Mouse (Mus musculus): Measurements from ENCODE around the gene Havcr1. TPM values are rescaled to one million over a fixed set of nuclear protein-coding genes. Genes with fewer than 3 reads are reported as not detected.
A peak's percentile ranks its signal among the peaks of the same experiment; 100 is the strongest.
"Not testable (repeated sequence)": the region's sequence is repeated elsewhere in the genome, so short reads cannot be mapped to it uniquely, and the experiment has no call there.

The Havcr1 gene
- polyA plus RNA-seq (2015; fragmentation: Nextera tagmentation; extraction: Ambion mirVana), result 0.33 and 0.62 TPM in 2 replicates

DNA sequence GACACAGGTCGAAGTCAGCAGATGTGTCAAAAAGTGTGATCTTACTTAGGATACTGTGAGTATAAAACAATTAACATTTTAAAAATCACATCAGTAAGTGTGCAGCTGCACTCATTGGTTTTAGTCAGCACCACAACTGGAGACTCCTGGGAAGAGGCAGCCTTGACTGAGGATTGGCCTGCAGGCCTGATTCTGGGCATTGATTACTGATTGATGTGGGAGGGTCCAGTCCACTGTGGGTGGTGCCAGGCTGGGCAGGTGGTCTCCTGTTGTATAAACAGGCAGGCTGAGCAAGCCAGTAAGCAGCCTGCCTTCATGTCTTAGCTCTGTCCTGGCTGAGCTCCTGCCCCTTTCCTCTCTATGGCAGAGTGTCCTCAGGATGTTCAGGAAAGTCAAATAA is at the start of gene Havcr1:
Havcr1 (plus strand) TSS at position 5 of the 400 bp plus-strand sequence.
- WGBS, result 82% methylated on average over 1 of the region's 1 CpGs
- H3K4me3 ChIP-seq (ENCODE audit: low read length); H3K9ac ChIP-seq (replicated peaks; ENCODE audit: low read length); H3K4me2 ChIP-seq (replicated peaks; ENCODE audit: low read depth, low read length); H3K4me1 ChIP-seq (ENCODE audit: insufficient read depth, low read length); H3K9me3 ChIP-seq (ENCODE audit: low read length); H3K27me3 ChIP-seq (ENCODE audit: insufficient read depth, low read length); H3K36me3 ChIP-seq (ENCODE audit: insufficient read depth, low read length): not testable (repeated sequence)
- ATAC-seq (ENCODE audit: low FRiP score, low TSS enrichment), result peak; percentile 46
- peak within 1 kb of the TSS; percentile 76 for H3K27ac ChIP-seq (ENCODE audit: low read length)

DNA sequence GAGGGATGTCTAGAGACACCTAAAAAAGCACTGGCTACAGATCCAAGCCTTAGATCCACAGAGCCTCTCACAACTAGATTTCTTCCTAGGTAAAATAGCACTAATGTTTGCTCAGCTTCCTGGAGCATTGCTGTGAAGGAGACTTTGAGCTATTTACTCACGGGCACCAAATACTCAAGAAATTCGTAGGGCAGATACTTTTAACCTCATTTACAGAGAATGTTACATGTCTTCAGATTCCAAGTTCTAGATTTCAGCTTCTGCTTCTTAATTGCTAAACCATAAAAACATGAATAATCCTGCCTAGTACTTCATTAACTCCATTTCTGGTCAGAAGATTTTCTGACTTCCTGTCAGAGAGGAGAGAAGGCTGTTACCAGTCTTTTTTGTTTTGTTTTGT is 44.7 kb upstream of the Havcr1 start:
- Histone ChIP-seq H3K4me2 (replicated peaks; ENCODE audit: low read depth, low read length) (no peak overlapping the region), H3K4me3 (ENCODE audit: low read length) (no peak overlapping the region), H3K27ac (ENCODE audit: low read length) (no peak overlapping the region), H3K9ac (replicated peaks; ENCODE audit: low read length) (no peak overlapping the region), H3K9me3 (ENCODE audit: low read length) (no peaks in the 10 kb centered on the region), H3K4me1 (ENCODE audit: insufficient read depth, low read length) (no peaks in the 10 kb centered on the region), H3K27me3 (ENCODE audit: insufficient read depth, low read length) (no peaks in the 10 kb centered on the region), H3K36me3 (ENCODE audit: insufficient read depth, low read length) (no peaks in the 10 kb centered on the region)
- WGBS, result 84% methylated on average over 2 of the region's 2 CpGs
- ATAC-seq (ENCODE audit: low FRiP score, low TSS enrichment), result no peak

DNA sequence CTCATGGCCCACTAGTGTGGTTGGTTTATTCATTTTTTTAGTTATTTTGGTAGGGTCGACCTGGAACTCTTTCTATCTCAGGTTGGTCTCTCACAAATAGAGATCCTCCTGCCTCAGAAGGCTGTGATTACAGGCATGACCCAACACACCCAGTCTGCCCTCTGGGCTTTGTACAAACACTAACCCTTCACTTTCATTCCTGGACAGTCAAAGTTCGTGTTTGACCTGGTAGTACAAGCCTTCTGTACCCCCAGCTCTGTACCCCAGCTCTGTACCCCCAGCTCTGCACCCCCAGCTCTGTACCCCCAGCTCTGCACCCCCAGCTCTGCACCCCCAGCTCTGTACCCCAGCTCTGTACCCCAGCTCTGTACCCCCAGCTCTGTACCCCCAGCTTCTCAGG is 39.0 kb upstream of the Havcr1 start:
- not testable (repeated sequence) for H3K36me3 ChIP-seq (ENCODE audit: insufficient read depth, low read length); H3K4me2 ChIP-seq (replicated peaks; ENCODE audit: low read depth, low read length); H3K4me3 ChIP-seq (ENCODE audit: low read length); H3K9me3 ChIP-seq (ENCODE audit: low read length); H3K27ac ChIP-seq (ENCODE audit: low read length); H3K27me3 ChIP-seq (ENCODE audit: insufficient read depth, low read length); ATAC-seq (ENCODE audit: low FRiP score, low TSS enrichment); H3K9ac ChIP-seq (replicated peaks; ENCODE audit: low read length); H3K4me1 ChIP-seq (ENCODE audit: insufficient read depth, low read length)
- 68% methylated on average over 2 of the region's 2 CpGs for WGBS

DNA sequence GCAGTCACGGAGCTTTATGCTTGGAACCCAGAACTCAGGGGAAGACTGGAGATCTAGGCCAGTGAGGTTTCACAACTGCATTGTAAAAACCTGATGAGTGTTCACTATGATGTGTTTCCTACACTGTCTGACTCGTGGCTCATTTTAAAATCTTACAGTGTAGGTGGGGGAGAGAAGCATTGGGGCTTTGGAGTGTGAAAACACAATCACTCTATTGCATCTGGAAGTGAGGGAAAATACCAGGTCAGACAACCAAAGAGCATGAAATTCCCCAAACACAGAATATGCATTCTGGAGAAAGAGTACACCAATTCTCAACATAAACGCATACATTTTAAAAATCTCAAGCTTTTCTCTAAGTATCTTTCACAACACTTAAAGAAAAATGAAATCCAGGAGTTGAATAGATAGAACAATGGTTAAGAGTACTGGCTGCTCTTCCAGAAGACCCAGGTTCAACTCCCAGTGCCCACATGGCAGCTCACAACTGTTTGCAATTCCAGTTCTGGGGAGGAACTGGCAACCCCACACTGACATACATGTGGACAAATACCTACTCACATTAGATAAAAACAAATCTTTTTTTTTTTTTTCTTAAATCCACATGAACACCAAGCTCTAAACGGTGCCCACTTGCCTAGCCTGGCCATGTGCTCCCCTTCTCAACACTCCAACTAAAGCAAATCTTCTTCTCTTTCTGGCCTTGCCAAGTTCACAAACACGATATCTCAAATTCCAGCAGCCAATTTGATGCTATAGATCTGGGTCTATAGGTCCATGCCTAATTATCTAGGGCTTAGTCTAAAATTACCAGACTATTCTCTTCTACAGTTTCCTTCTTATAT is 37.2 kb upstream of the Havcr1 start:
- 81% methylated on average over 5 of the region's 5 CpGs for WGBS
- no peaks in the 10 kb centered on the region for H3K4me1 ChIP-seq (ENCODE audit: insufficient read depth, low read length)
- H3K9ac ChIP-seq (replicated peaks; ENCODE audit: low read length), result no peak overlapping the region
- H3K27me3 ChIP-seq (ENCODE audit: insufficient read depth, low read length), result no peaks in the 10 kb centered on the region
- H3K4me2 ChIP-seq (replicated peaks; ENCODE audit: low read depth, low read length), result no peak overlapping the region
- H3K36me3 ChIP-seq (ENCODE audit: insufficient read depth, low read length), result no peaks in the 10 kb centered on the region
- no peak for ATAC-seq (ENCODE audit: low FRiP score, low TSS enrichment)
- no peak overlapping the region for H3K4me3 ChIP-seq (ENCODE audit: low read length)
- no peaks in the 10 kb centered on the region for H3K9me3 ChIP-seq (ENCODE audit: low read length)
- H3K27ac ChIP-seq (ENCODE audit: low read length), result no peak overlapping the region

DNA sequence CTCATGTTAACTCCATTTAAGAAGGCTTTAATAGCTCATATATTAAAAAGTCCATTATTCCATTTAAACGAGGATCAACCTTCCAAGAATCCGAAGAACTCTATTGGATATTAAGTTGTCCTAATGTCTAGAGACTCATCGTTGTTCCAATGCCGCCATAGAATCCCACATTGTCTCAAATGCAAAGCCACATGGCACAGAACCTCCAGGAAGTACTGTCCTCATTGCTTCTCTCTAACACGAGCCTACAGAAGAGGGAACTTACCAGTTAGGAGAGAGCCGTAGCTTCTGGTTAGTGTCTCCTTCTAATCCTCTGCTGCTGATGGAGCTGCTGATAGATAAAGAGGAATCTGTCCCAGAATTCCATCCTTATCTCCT is 36.6 kb upstream of the Havcr1 start:
- Histone ChIP-seq H3K4me3 (ENCODE audit: low read length) (no peak overlapping the region), H3K4me1 (ENCODE audit: insufficient read depth, low read length) (no peaks in the 10 kb centered on the region), H3K9ac (replicated peaks; ENCODE audit: low read length) (no peak overlapping the region), H3K4me2 (replicated peaks; ENCODE audit: low read depth, low read length) (no peak overlapping the region), H3K27ac (ENCODE audit: low read length) (no peak overlapping the region), H3K9me3 (ENCODE audit: low read length) (no peaks in the 10 kb centered on the region), H3K36me3 (ENCODE audit: insufficient read depth, low read length) (no peaks in the 10 kb centered on the region), H3K27me3 (ENCODE audit: insufficient read depth, low read length) (no peaks in the 10 kb centered on the region)
- no peak for ATAC-seq (ENCODE audit: low FRiP score, low TSS enrichment)
- WGBS, result 92% methylated on average over 6 of the region's 6 CpGs

DNA sequence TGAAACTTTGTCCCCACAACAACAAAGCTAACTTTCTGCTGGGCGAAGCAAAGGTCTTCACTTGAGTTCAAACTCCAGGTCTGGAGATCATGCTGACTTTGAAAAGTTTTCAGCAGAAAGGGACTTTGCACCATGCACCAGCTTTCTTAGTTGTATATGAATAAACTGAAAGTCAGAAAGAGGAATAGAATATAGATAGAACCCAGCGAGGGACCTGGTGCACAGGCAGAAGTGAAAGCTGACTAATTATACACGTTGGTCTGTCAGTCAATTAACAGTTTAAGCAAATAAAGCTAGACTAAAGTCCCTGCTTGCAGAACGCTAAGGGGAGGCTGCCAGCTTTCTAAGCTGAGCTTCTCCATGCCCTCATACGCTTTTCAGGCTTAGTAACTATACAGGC is 36.0 kb upstream of the Havcr1 start:
- H3K4me2 ChIP-seq (replicated peaks; ENCODE audit: low read depth, low read length), result no peak overlapping the region
- no peaks in the 10 kb centered on the region for H3K27me3 ChIP-seq (ENCODE audit: insufficient read depth, low read length)
- H3K4me1 ChIP-seq (ENCODE audit: insufficient read depth, low read length), result no peaks in the 10 kb centered on the region
- H3K9me3 ChIP-seq (ENCODE audit: low read length), result no peaks in the 10 kb centered on the region
- no peak overlapping the region for H3K9ac ChIP-seq (replicated peaks; ENCODE audit: low read length)
- ATAC-seq (ENCODE audit: low FRiP score, low TSS enrichment), result no peak
- WGBS, result 79% methylated on average over 5 of the region's 5 CpGs
- H3K36me3 ChIP-seq (ENCODE audit: insufficient read depth, low read length), result no peaks in the 10 kb centered on the region
- no peak overlapping the region for H3K27ac ChIP-seq (ENCODE audit: low read length)
- H3K4me3 ChIP-seq (ENCODE audit: low read length), result no peak overlapping the region

DNA sequence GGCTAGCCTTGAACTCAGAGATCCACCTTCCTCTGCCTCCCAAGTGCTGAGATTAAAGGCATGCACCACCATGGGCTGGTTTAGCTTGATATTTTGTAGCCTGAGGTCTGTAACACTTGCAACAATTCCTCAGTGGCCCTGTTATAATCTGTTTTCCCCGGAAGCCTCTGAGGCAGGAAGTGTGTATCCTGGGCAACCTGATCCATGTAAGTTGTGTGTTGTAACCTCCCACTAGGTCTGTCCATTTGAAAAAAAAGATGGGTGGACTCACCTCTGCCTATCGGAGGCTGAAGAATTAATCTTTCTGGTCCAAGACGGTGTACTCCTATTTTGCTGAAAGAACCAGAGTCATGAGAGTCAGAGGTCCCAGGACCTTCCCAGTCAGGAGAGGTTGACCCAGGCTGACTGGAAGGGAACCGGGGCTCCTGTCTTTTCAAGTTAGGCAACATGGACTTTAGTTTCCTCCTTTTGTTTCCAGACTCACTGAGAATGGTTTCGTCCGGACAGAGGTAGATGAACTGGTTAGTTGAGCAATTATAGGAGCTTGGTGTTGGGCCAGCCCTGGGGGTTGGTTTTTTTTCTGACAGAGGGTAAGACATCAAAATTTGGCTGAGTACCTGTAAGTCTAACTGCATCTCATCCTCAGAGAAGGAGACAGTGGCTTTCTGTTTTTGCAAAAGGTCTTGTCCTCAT is 28.1 kb upstream of the Havcr1 start, which contains the start of gene Timd2:
Timd2 (minus strand) TSS at position 398 of the 693 bp plus-strand sequence.
- no peak for ATAC-seq (ENCODE audit: low FRiP score, low TSS enrichment)
- no peaks in the 10 kb centered on the region for H3K27me3 ChIP-seq (ENCODE audit: insufficient read depth, low read length)
- H3K4me1 ChIP-seq (ENCODE audit: insufficient read depth, low read length), result no peaks in the 10 kb centered on the region
- no peak within 1 kb of the TSS for H3K4me3 ChIP-seq (ENCODE audit: low read length)
- no peak within 1 kb of the TSS for H3K4me2 ChIP-seq (replicated peaks; ENCODE audit: low read depth, low read length)
- H3K9me3 ChIP-seq (ENCODE audit: low read length), result no peaks in the 10 kb centered on the region
- no peak within 1 kb of the TSS for H3K9ac ChIP-seq (replicated peaks; ENCODE audit: low read length)
- no peak within 1 kb of the TSS for H3K27ac ChIP-seq (ENCODE audit: low read length)
- WGBS, result 57% methylated on average over 6 of the region's 6 CpGs
- H3K36me3 ChIP-seq (ENCODE audit: insufficient read depth, low read length), result no peaks in the 10 kb centered on the region

DNA sequence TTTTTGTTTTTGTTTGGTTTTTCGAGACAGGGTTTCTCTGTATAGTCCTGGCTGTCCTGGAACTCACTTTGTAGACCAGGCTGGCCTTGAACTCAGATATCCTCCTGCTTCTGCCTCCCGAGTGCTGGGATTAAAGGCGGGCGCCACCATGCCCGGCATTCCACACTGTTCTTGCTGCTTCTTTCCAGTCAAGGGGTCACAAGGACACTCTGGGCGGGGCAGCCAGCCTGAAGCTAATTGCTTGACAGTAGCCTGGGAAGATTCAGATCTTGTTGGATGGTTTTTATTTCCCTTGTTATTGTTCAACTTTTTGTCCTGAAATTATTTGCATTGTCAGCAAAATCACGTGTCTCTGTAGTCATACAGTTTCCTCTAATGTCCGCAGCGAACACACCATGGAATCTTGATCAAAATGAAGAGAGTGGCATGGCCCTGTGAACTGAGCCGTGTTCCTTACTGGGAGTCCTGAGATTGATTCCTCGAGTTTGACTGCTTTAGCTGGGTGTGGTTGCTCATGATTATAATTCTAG is 3.3 kb upstream of the Havcr1 start:
- Histone ChIP-seq H3K27ac (ENCODE audit: low read length) (no peak overlapping the region), H3K27me3 (ENCODE audit: insufficient read depth, low read length) (no peaks in the 10 kb centered on the region), H3K9ac (replicated peaks; ENCODE audit: low read length) (no peak overlapping the region), H3K4me2 (replicated peaks; ENCODE audit: low read depth, low read length) (no peak overlapping the region), H3K4me3 (ENCODE audit: low read length) (no peak overlapping the region), H3K9me3 (ENCODE audit: low read length) (0 out of 2 replicates have a peak, but pooled peaks cover 2% of the 10 kb centered on the region), H3K4me1 (ENCODE audit: insufficient read depth, low read length) (no peaks in the 10 kb centered on the region), H3K36me3 (ENCODE audit: insufficient read depth, low read length) (no peaks in the 10 kb centered on the region)
- no peak for ATAC-seq (ENCODE audit: low FRiP score, low TSS enrichment)
- WGBS, result 82% methylated on average over 11 of the region's 11 CpGs

DNA sequence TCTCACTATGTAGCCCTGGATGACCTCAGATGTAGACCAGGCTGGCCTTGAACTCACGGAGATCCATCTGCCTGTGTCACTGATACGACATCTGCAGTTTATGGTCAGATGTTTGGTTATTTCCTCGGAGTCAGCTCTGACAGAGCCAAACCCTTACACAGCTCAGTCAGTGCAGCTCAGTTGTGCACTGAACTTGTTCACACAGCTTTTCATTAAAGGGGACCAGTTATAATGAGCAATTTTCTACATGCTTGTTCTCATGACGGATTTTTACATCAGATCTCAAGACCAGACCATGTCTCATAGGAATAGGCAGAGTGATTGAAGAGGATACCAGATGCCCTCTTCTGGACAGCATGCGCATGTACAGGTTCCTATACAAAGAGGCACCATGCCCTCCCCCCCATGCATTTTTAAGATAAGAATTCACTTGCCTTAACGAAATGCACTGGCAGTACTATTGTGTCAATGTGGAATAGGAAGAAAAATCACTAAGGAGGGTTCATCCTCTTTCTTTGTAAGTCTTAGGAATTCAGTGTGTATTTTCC is 1.6 kb upstream of the Havcr1 start:
- H3K9ac ChIP-seq (replicated peaks; ENCODE audit: low read length), result no peak overlapping the region
- 0 out of 2 replicates have a peak, but pooled peaks cover 2% of the 10 kb centered on the region for H3K9me3 ChIP-seq (ENCODE audit: low read length)
- no peak overlapping the region for H3K4me3 ChIP-seq (ENCODE audit: low read length)
- 60% methylated on average over 6 of the region's 6 CpGs for WGBS
- H3K4me2 ChIP-seq (replicated peaks; ENCODE audit: low read depth, low read length), result no peak overlapping the region
- H3K27ac ChIP-seq (ENCODE audit: low read length), result no peak overlapping the region
- H3K36me3 ChIP-seq (ENCODE audit: insufficient read depth, low read length), result no peaks in the 10 kb centered on the region
- no peak for ATAC-seq (ENCODE audit: low FRiP score, low TSS enrichment)
- no peaks in the 10 kb centered on the region for H3K27me3 ChIP-seq (ENCODE audit: insufficient read depth, low read length)
- H3K4me1 ChIP-seq (ENCODE audit: insufficient read depth, low read length), result no peaks in the 10 kb centered on the region
